Mouse (Mus musculus): Measurements from ENCODE around the gene Hoxa6. TPM values are rescaled to one million over a fixed set of nuclear protein-coding genes. Genes with fewer than 3 reads are reported as not detected.
A peak's percentile ranks its signal among the peaks of the same experiment; 100 is the strongest.

Hoxa6 gene
- total and polyA plus RNA-seq, 2 experiments = not detected

- DNase-seq (ENCODE audit: extremely low read depth, low read depth, low spot score) = no peak
- no peaks in the 10 kb centered on the region for H3K79me2 ChIP-seq (ENCODE audit: control insufficient read depth, insufficient read depth, low read length)
- peaks cover 2% of the 10 kb centered on the region; the same call in 1 of the 2 replicates for H3K4me1 ChIP-seq (ENCODE audit: control insufficient read depth, insufficient read depth, low read length)
- no peaks in the 10 kb centered on the region for H3K36me3 ChIP-seq (ENCODE audit: control insufficient read depth, insufficient read depth, low read length)
- TF ChIP-seq CTCF (IDR thresholded peaks at IDR 0.05; ENCODE audit: low read depth, low read length) = no peak
- peak; percentile 35; the same call in 1 of the 2 replicates for TF ChIP-seq POLR2A (IDR thresholded peaks at IDR 0.05; ENCODE audit: extremely low read depth, insufficient read depth, low read length)
- H3K27ac ChIP-seq (replicated peaks; ENCODE audit: insufficient read depth, low read depth, low read length) = 0 out of 2 replicates have a peak overlapping the region, but pooled peaks have one; percentile 22
- H3K4me3 ChIP-seq (ENCODE audit: insufficient read depth, low read depth, low read length) = peak overlapping the region; percentile 66
- peaks cover 19% of the 10 kb centered on the region; the same call in 1 of the 2 replicates for H3K27me3 ChIP-seq (ENCODE audit: control insufficient read depth, insufficient read depth, low read length)
- peak overlapping the region; percentile 44; the same call in 1 of the 2 replicates for H3K9ac ChIP-seq (ENCODE audit: low read depth, low read length)
- 4% methylated on average over 44 of the region's 55 CpGs for WGBS
Observed at GRCm38 (mm10) chr6:52191860-52192550, 16.5 kb downstream of the Hoxa6 start.

- 4% methylated on average over 89 of the region's 102 CpGs for WGBS
- H3K4me1 ChIP-seq (ENCODE audit: control insufficient read depth, insufficient read depth, low read length) = peaks cover 2% of the 10 kb centered on the region; the same call in 1 of the 2 replicates
- no peak for DNase-seq (ENCODE audit: extremely low read depth, low read depth, low spot score)
- peak within 1 kb of the TSS; percentile 64; the same call in 1 of the 2 replicates for H3K27ac ChIP-seq (replicated peaks; ENCODE audit: insufficient read depth, low read depth, low read length)
- peaks cover 22% of the 10 kb centered on the region; the same call in 1 of the 2 replicates for H3K27me3 ChIP-seq (ENCODE audit: control insufficient read depth, insufficient read depth, low read length)
- H3K36me3 ChIP-seq (ENCODE audit: control insufficient read depth, insufficient read depth, low read length) = no peaks in the 10 kb centered on the region
- no peak for TF ChIP-seq CTCF (IDR thresholded peaks at IDR 0.05; ENCODE audit: low read depth, low read length)
- TF ChIP-seq POLR2A (IDR thresholded peaks at IDR 0.05; ENCODE audit: extremely low read depth, insufficient read depth, low read length) = no peak
- H3K79me2 ChIP-seq (ENCODE audit: control insufficient read depth, insufficient read depth, low read length) = no peaks in the 10 kb centered on the region
- peak within 1 kb of the TSS; percentile 71 for H3K4me3 ChIP-seq (ENCODE audit: insufficient read depth, low read depth, low read length)
- H3K9ac ChIP-seq (ENCODE audit: low read depth, low read length) = peak within 1 kb of the TSS; percentile 76
Observed at GRCm38 (mm10) chr6:52190906-52191810, 17.4 kb downstream of the Hoxa6 start, which contains the start of gene Hoxa4. TSS of gene Hoxa4 (minus strand) at chr6:52191753.

- Histone ChIP-seq H3K4me3 (ENCODE audit: insufficient read depth, low read depth, low read length) (peak overlapping the region; percentile 71), H3K4me1 (ENCODE audit: control insufficient read depth, insufficient read depth, low read length) (peaks cover 2% of the 10 kb centered on the region; the same call in 1 of the 2 replicates), H3K27me3 (ENCODE audit: control insufficient read depth, insufficient read depth, low read length) (peaks cover 25% of the 10 kb centered on the region; the same call in 1 of the 2 replicates), H3K79me2 (ENCODE audit: control insufficient read depth, insufficient read depth, low read length) (no peaks in the 10 kb centered on the region), H3K9ac (ENCODE audit: low read depth, low read length) (peak overlapping the region; percentile 10; the same call in 1 of the 2 replicates), H3K27ac (replicated peaks; ENCODE audit: insufficient read depth, low read depth, low read length) (no peak overlapping the region), H3K36me3 (ENCODE audit: control insufficient read depth, insufficient read depth, low read length) (no peaks in the 10 kb centered on the region)
- DNase-seq (ENCODE audit: extremely low read depth, low read depth, low spot score) = no peak
- WGBS = 11% methylated on average over 23 of the region's 23 CpGs
- TF ChIP-seq POLR2A (IDR thresholded peaks at IDR 0.05; ENCODE audit: extremely low read depth, insufficient read depth, low read length) (no peak), CTCF (IDR thresholded peaks at IDR 0.05; ENCODE audit: low read depth, low read length) (no peak)
Observed at GRCm38 (mm10) chr6:52190410-52190809, 18.1 kb downstream of the Hoxa6 start.

GRCm38 (mm10) chr6:52189909-52190308 lies 18.6 kb downstream of the Hoxa6 start:
- WGBS = 21% methylated on average over 8 of the region's 8 CpGs
- Histone ChIP-seq H3K4me3 (ENCODE audit: insufficient read depth, low read depth, low read length) (no peak overlapping the region), H3K79me2 (ENCODE audit: control insufficient read depth, insufficient read depth, low read length) (no peaks in the 10 kb centered on the region), H3K9ac (ENCODE audit: low read depth, low read length) (no peak overlapping the region), H3K4me1 (ENCODE audit: control insufficient read depth, insufficient read depth, low read length) (peaks cover 2% of the 10 kb centered on the region; the same call in 1 of the 2 replicates), H3K27me3 (ENCODE audit: control insufficient read depth, insufficient read depth, low read length) (peaks cover 25% of the 10 kb centered on the region; the same call in 1 of the 2 replicates), H3K36me3 (ENCODE audit: control insufficient read depth, insufficient read depth, low read length) (no peaks in the 10 kb centered on the region), H3K27ac (replicated peaks; ENCODE audit: insufficient read depth, low read depth, low read length) (no peak overlapping the region)
- DNase-seq (ENCODE audit: extremely low read depth, low read depth, low spot score) = no peak
- TF ChIP-seq CTCF (IDR thresholded peaks at IDR 0.05; ENCODE audit: low read depth, low read length) = no peak
- TF ChIP-seq POLR2A (IDR thresholded peaks at IDR 0.05; ENCODE audit: extremely low read depth, insufficient read depth, low read length) = no peak

GRCm38 (mm10) chr6:52189172-52189591 lies 19.3 kb downstream of the Hoxa6 start:
- Histone ChIP-seq H3K4me3 (ENCODE audit: insufficient read depth, low read depth, low read length) (no peak overlapping the region), H3K4me1 (ENCODE audit: control insufficient read depth, insufficient read depth, low read length) (peaks cover 2% of the 10 kb centered on the region; the same call in 1 of the 2 replicates), H3K27me3 (ENCODE audit: control insufficient read depth, insufficient read depth, low read length) (peaks cover 24% of the 10 kb centered on the region), H3K27ac (replicated peaks; ENCODE audit: insufficient read depth, low read depth, low read length) (no peak overlapping the region), H3K79me2 (ENCODE audit: control insufficient read depth, insufficient read depth, low read length) (no peaks in the 10 kb centered on the region), H3K9ac (ENCODE audit: low read depth, low read length) (no peak overlapping the region), H3K36me3 (ENCODE audit: control insufficient read depth, insufficient read depth, low read length) (no peaks in the 10 kb centered on the region)
- WGBS = 28% methylated on average over 5 of the region's 5 CpGs
- TF ChIP-seq CTCF (IDR thresholded peaks at IDR 0.05; ENCODE audit: low read depth, low read length) (no peak), POLR2A (IDR thresholded peaks at IDR 0.05; ENCODE audit: extremely low read depth, insufficient read depth, low read length) (no peak)
- no peak for DNase-seq (ENCODE audit: extremely low read depth, low read depth, low spot score)
